Mouse (Mus musculus): ENCODE data around the gene Adgrb3.

- TF ChIP-seq POLR2A (IDR thresholded peaks at IDR 0.05; ENCODE audit: extremely low read depth, insufficient read depth, low read length) (no peak), CTCF (IDR thresholded peaks at IDR 0.05; ENCODE audit: low read depth, low read length) (no peak)
Observed at GRCm38 (mm10) chr1:25576598-25576997, 252.9 kb downstream of the Adgrb3 start.
